Mouse (Mus musculus): Measurements from ENCODE around the gene Acaa1b. TPM values are rescaled to one million over a fixed set of nuclear protein-coding genes. Genes with fewer than 3 reads are reported as not detected.

The Acaa1b gene
- polyA plus RNA-seq, 1 experiment = 0.04 TPM

GRCm38 (mm10) chr9:119122596-119123369 lies 34.1 kb downstream of the Acaa1b start:
- TF ChIP-seq TAL1 (IDR thresholded peaks at IDR 0.05; ENCODE audit: low read length) (no peak), GATA1 (IDR thresholded peaks at IDR 0.05; ENCODE audit: low read length) (no peak)
- Histone ChIP-seq H3K27me3 (ENCODE audit: control insufficient read depth) (no peaks in the 10 kb centered on the region), H3K4me3 (replicated peaks) (no peak overlapping the region), H3K9me3 (ENCODE audit: control insufficient read depth, low read length) (no peaks in the 10 kb centered on the region), H3K4me1 (ENCODE audit: control insufficient read depth) (no peaks in the 10 kb centered on the region), H3K36me3 (ENCODE audit: control insufficient read depth) (no peaks in the 10 kb centered on the region)

- Histone ChIP-seq H3K36me3 (ENCODE audit: control insufficient read depth) (no peaks in the 10 kb centered on the region), H3K27me3 (ENCODE audit: control insufficient read depth) (no peaks in the 10 kb centered on the region), H3K4me1 (ENCODE audit: control insufficient read depth) (no peaks in the 10 kb centered on the region), H3K4me3 (replicated peaks) (no peak overlapping the region), H3K9me3 (ENCODE audit: control insufficient read depth, low read length) (no peaks in the 10 kb centered on the region)
- TF ChIP-seq GATA1 (IDR thresholded peaks at IDR 0.05; ENCODE audit: low read length) (no peak), TAL1 (IDR thresholded peaks at IDR 0.05; ENCODE audit: low read length) (no peak)
Observed at GRCm38 (mm10) chr9:119120168-119120560, 36.7 kb downstream of the Acaa1b start.

- Histone ChIP-seq H3K36me3 (ENCODE audit: control insufficient read depth) (no peaks in the 10 kb centered on the region), H3K9me3 (ENCODE audit: control insufficient read depth, low read length) (no peaks in the 10 kb centered on the region), H3K4me3 (replicated peaks) (no peak overlapping the region), H3K4me1 (ENCODE audit: control insufficient read depth) (no peaks in the 10 kb centered on the region), H3K27me3 (ENCODE audit: control insufficient read depth) (no peaks in the 10 kb centered on the region)
- no peak for TF ChIP-seq TAL1 (IDR thresholded peaks at IDR 0.05; ENCODE audit: low read length)
- no peak for TF ChIP-seq GATA1 (IDR thresholded peaks at IDR 0.05; ENCODE audit: low read length)
Observed at GRCm38 (mm10) chr9:119119409-119120167, 37.3 kb downstream of the Acaa1b start.

- Histone ChIP-seq H3K27me3 (ENCODE audit: control insufficient read depth) (no peaks in the 10 kb centered on the region), H3K4me3 (replicated peaks) (no peak overlapping the region), H3K4me1 (ENCODE audit: control insufficient read depth) (no peaks in the 10 kb centered on the region), H3K9me3 (ENCODE audit: control insufficient read depth, low read length) (no peaks in the 10 kb centered on the region), H3K36me3 (ENCODE audit: control insufficient read depth) (no peaks in the 10 kb centered on the region)
- no peak for TF ChIP-seq GATA1 (IDR thresholded peaks at IDR 0.05; ENCODE audit: low read length)
- no peak for TF ChIP-seq TAL1 (IDR thresholded peaks at IDR 0.05; ENCODE audit: low read length)
Observed at GRCm38 (mm10) chr9:119114911-119115310, 42.0 kb downstream of the Acaa1b start.

- no peak for TF ChIP-seq GATA1 (IDR thresholded peaks at IDR 0.05; ENCODE audit: low read length)
- TF ChIP-seq TAL1 (IDR thresholded peaks at IDR 0.05; ENCODE audit: low read length) = no peak
- Histone ChIP-seq H3K36me3 (ENCODE audit: control insufficient read depth) (no peaks in the 10 kb centered on the region), H3K9me3 (ENCODE audit: control insufficient read depth, low read length) (no peaks in the 10 kb centered on the region), H3K4me3 (replicated peaks) (no peak overlapping the region), H3K4me1 (ENCODE audit: control insufficient read depth) (no peaks in the 10 kb centered on the region), H3K27me3 (ENCODE audit: control insufficient read depth) (no peaks in the 10 kb centered on the region)
Observed at GRCm38 (mm10) chr9:119110640-119111039, 46.3 kb downstream of the Acaa1b start.

GRCm38 (mm10) chr9:119109685-119110353 lies 47.1 kb downstream of the Acaa1b start:
- no peaks in the 10 kb centered on the region for H3K27me3 ChIP-seq (ENCODE audit: control insufficient read depth)
- H3K4me3 ChIP-seq (replicated peaks) = no peak overlapping the region
- no peaks in the 10 kb centered on the region for H3K36me3 ChIP-seq (ENCODE audit: control insufficient read depth)
- H3K4me1 ChIP-seq (ENCODE audit: control insufficient read depth) = no peaks in the 10 kb centered on the region
- H3K9me3 ChIP-seq (ENCODE audit: control insufficient read depth, low read length) = no peaks in the 10 kb centered on the region
- TF ChIP-seq TAL1 (IDR thresholded peaks at IDR 0.05; ENCODE audit: low read length) = no peak

GRCm38 (mm10) chr9:119107566-119107965 lies 49.3 kb downstream of the Acaa1b start:
- no peak for TF ChIP-seq GATA1 (IDR thresholded peaks at IDR 0.05; ENCODE audit: low read length)
- peaks cover 2% of the 10 kb centered on the region for H3K4me1 ChIP-seq (ENCODE audit: control insufficient read depth)
- H3K4me3 ChIP-seq (replicated peaks) = no peak overlapping the region
- peaks cover 14% of the 10 kb centered on the region for H3K27me3 ChIP-seq (ENCODE audit: control insufficient read depth)
- no peaks in the 10 kb centered on the region for H3K9me3 ChIP-seq (ENCODE audit: control insufficient read depth, low read length)
- no peaks in the 10 kb centered on the region for H3K36me3 ChIP-seq (ENCODE audit: control insufficient read depth)

GRCm38 (mm10) chr9:119102783-119103113 lies 54.1 kb downstream of the Acaa1b start:
- H3K27me3 ChIP-seq (ENCODE audit: control insufficient read depth) = peaks cover 22% of the 10 kb centered on the region
- peaks cover 4% of the 10 kb centered on the region for H3K4me1 ChIP-seq (ENCODE audit: control insufficient read depth)
- H3K36me3 ChIP-seq (ENCODE audit: control insufficient read depth) = no peaks in the 10 kb centered on the region
- TF ChIP-seq GATA1 (IDR thresholded peaks at IDR 0.05; ENCODE audit: low read length) (no peak), TAL1 (IDR thresholded peaks at IDR 0.05; ENCODE audit: low read length) (no peak)
- H3K4me3 ChIP-seq (replicated peaks) = peak overlapping the region; percentile 52
- H3K9me3 ChIP-seq (ENCODE audit: control insufficient read depth, low read length) = no peaks in the 10 kb centered on the region
